Mouse (Mus musculus): Measurements from ENCODE around the gene Tectb.
"Not testable (repeated sequence)": the region's sequence is repeated elsewhere in the genome, so short reads cannot be mapped to it uniquely, and the experiment has no call there.

Gene Tectb

GRCm38 (mm10) chr19:55166741-55167140, 13.8 kb upstream of the Tectb start:
- DNase-seq = no peak

GRCm38 (mm10) chr19:55167741-55168140, 12.8 kb upstream of the Tectb start:
- DNase-seq = no peak

GRCm38 (mm10) chr19:55168360-55168759, 12.2 kb upstream of the Tectb start:
- DNase-seq = no peak

GRCm38 (mm10) chr19:55169236-55169729, 11.2 kb upstream of the Tectb start:
- DNase-seq = not testable (repeated sequence)

GRCm38 (mm10) chr19:55170399-55170798, 10.1 kb upstream of the Tectb start:
- DNase-seq = no peak

- DNase-seq = no peak
Observed at GRCm38 (mm10) chr19:55171585-55171984, 8.9 kb upstream of the Tectb start.

- no peak for DNase-seq
Observed at GRCm38 (mm10) chr19:55177143-55177542, 3.4 kb upstream of the Tectb start.

GRCm38 (mm10) chr19:55184442-55184841, 3.9 kb downstream of the Tectb start:
- no peak for DNase-seq

GRCm38 (mm10) chr19:55185074-55185473, 4.5 kb downstream of the Tectb start:
- DNase-seq = no peak

GRCm38 (mm10) chr19:55185651-55186050, 5.1 kb downstream of the Tectb start:
- no peak for DNase-seq

- no peak for DNase-seq
Observed at GRCm38 (mm10) chr19:55190065-55190464, 9.5 kb downstream of the Tectb start.

- no peak for DNase-seq
Observed at GRCm38 (mm10) chr19:55191596-55191995, 11.1 kb downstream of the Tectb start.

- DNase-seq = peak in 1 of 2 experiments; percentile 26
Observed at GRCm38 (mm10) chr19:55192254-55192945, 11.9 kb downstream of the Tectb start.

- DNase-seq = no peak
Observed at GRCm38 (mm10) chr19:55193717-55194394, 13.3 kb downstream of the Tectb start.

- DNase-seq = no peak
Observed at GRCm38 (mm10) chr19:55194520-55195170, 14.1 kb downstream of the Tectb start.

GRCm38 (mm10) chr19:55195574-55195973, 15.0 kb downstream of the Tectb start:
- no peak for DNase-seq

- DNase-seq = peak; percentile 64 to 79
Observed at GRCm38 (mm10) chr19:55198303-55198702, 17.8 kb downstream of the Tectb start.

- DNase-seq = peak; percentile 75 to 76
Observed at GRCm38 (mm10) chr19:55206482-55207138, 26.1 kb downstream of the Tectb start.

GRCm38 (mm10) chr19:55207205-55207604, 26.7 kb downstream of the Tectb start:
- no peak for DNase-seq

GRCm38 (mm10) chr19:55207746-55208538, 27.4 kb downstream of the Tectb start:
- peak in 1 of 2 experiments; percentile 39 for DNase-seq

GRCm38 (mm10) chr19:55208654-55209053, 28.1 kb downstream of the Tectb start:
- DNase-seq = no peak

GRCm38 (mm10) chr19:55209084-55209483, 28.6 kb downstream of the Tectb start:
- no peak for DNase-seq

Measured in cerebellum, postnatal 14 days (tissue).